Mouse (Mus musculus): ENCODE data around the gene Insl3.

GRCm38 (mm10) chr8:71677555-71677954, 11.5 kb upstream of the Insl3 start:
- TF ChIP-seq CTCF (IDR thresholded peaks at IDR 0.05): no peak
- TF ChIP-seq EP300 (IDR thresholded peaks at IDR 0.05): no peak
